Mouse (Mus musculus): ENCODE results near the gene Prpf8.

DNA sequence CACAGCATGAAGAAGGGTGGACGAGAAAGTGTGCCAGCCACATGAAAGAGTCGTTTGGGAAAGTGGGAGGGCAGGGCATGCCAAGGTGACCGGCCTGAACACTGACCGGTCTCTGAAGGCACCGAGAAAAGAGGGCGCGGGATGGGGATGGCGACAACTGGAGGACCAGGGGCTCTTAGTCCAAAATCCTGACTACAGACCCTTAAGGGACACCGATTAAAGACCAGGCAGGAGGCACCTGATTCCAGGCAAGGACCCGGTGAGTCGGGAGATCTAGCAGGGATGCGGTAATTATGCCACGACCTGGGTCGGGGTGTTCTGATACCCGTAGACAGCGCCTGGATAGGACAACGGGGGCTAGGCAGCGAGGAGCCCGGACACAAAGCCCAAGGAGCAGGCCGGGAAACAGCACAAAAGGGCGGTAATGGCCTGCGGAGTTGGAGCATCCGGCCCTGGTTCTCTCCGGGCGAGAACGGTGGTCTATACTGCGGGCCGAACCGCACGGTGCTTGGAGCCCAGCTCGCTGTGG is 44.3 kb downstream of the Prpf8 start:
- TF ChIP-seq CTCF (IDR thresholded peaks at IDR 0.05; ENCODE audit: borderline replicate concordance, insufficient read depth, low read depth, low read length) (no peak), POLR2A (IDR thresholded peaks at IDR 0.05; ENCODE audit: borderline replicate concordance, insufficient read depth, low read length) (no peak)
